Mouse (Mus musculus) thymus, postnatal 36 days (tissue): ENCODE measurements at regions not wholly inside any gene's neighbourhood (a gene's known extent, or its start where the extent isn't known, plus 50 kb on each side); places are given as distances from the start of the nearest gene placed in this dataset.
"Not testable (repeated sequence)": the region's sequence is repeated elsewhere in the genome, so short reads cannot be mapped to it uniquely, and the experiment has no call there.

Source experiments
- DNase-seq, 2 experiments: peaks; one replicate each; pipeline ENCODE4 v3.0.0; 2022; ENCODE audit warnings: mixed read lengths in 2 of 2

- not testable (repeated sequence) for DNase-seq
These were observed 670.2 kb upstream of the Chrm3 start for GRCm38 (mm10) chr13:11030874-11031273.

GRCm38 (mm10) chr13:11030381-11030780, 669.7 kb upstream of the Chrm3 start:
- no peak for DNase-seq

- DNase-seq: no peak
These were observed 665.3 kb upstream of the Chrm3 start for GRCm38 (mm10) chr13:11025918-11026317.

DNA sequence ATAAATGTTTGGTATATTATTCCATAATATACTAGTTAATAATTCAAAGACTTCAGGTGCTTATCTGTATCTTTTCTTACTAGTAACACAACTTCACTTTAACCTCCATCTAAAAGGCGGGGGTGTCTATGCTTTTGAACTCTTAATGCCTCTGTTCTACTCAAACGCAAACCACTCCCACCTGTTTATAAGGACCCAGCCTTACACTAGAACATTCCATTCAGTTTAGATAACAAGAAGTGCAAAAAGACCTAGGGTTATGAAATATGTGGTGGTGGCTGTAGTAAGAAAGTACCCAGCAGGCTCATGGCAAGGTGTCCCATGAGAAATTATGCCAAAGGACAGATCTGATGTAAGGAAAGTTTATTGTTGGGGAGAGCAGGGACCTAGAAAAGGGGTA, 663.8 kb upstream of the Chrm3 start:
- DNase-seq: no peak

DNA sequence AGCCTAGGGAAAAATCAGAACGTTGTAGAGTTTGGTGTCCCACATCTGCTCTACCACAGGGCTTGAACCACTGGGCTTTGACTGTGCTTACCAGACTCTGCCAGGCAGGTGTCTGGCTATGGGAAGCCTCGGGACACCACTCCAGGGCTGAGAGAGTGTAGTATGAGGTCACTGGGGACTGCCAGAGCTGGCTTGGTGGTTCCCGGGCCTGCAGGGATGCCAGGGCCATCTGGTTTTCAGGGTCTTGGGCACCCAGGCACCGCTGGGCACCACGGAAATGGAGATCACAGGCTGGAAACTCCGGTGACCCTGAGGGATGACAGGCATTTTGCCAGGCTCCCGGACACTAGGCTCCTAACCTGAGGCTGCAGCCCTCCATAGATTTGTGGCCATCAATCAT, 656.9 kb upstream of the Chrm3 start:
- no peak for DNase-seq

GRCm38 (mm10) chr13:11005374-11005773, 644.7 kb upstream of the Chrm3 start:
- DNase-seq: no peak

DNA sequence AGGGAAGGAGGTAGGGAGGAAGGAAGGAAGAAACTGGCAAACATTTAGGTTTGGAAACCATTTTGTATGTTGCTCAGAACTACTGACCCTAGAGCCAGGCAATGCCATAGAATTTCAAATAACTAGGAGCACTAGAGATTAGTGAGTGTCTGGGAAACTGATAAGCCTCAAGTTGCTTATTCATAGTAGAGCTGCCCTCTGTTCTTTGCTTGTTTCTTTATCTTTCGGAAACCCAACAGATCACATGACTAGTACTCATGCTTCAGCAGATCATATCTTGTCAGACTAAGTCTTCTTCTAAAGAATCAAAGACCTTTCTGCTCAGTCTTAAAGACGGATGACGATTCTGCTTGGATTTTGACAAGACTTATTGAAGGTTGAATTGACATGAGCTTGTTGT, 630.5 kb upstream of the Chrm3 start:
- no peak for DNase-seq

GRCm38 (mm10) chr13:10990503-10991025, 629.9 kb upstream of the Chrm3 start:
- DNase-seq: no peak

DNA sequence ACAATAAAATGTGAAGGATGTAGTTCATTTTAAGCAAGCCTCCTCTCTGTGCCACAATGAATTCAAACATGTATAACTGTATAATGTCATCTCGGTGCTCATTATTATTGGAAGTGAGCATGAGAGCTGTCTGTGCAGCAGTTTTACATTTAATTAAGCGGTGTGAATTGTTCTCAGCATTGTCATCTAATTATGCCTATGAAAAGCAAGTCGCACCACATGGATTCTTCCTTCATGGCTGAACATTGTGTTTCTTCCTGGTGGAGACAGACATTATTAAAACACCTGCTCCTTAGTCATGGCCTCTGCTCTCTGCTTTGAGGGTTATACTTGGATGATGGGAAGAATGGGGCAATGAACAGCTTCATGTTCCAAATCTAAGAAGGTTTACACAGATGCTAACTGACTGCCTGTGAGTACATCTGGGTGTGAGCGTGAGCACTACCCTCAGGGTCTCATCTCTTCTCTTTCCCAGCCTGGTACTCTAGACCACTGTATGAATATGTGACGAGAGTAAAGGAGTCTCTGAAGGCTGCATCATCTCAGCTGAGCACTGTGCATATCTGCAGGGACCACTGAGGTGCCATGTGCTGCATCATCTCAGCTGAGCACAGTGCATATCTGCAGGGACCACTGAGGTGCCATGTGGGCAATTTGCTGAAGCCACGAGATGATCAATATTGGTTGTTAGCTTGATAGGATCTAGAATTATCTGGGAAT, 628.6 kb upstream of the Chrm3 start:
- DNase-seq: no peak

DNA sequence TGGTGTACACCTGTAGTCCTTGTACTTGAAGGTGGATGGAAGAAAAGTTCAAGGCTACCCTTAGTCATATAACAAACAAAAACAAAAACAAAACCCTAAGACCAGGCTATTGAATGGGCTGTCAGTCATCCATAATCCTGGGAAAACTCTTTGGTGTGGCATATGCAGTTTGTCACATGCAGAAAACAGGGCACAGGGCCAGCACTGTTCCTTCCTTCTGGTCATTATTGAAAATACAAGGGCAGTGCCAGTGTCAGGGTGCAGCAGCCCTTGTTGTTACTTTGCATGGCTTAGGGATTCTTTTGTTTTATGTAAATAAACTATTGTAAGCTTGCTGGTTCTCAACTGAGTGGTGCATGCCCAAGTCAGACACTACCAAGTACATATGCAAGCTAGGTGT, 623.1 kb upstream of the Chrm3 start:
- no peak for DNase-seq

GRCm38 (mm10) chr13:10982543-10982942, 621.9 kb upstream of the Chrm3 start:
- DNase-seq: no peak

DNA sequence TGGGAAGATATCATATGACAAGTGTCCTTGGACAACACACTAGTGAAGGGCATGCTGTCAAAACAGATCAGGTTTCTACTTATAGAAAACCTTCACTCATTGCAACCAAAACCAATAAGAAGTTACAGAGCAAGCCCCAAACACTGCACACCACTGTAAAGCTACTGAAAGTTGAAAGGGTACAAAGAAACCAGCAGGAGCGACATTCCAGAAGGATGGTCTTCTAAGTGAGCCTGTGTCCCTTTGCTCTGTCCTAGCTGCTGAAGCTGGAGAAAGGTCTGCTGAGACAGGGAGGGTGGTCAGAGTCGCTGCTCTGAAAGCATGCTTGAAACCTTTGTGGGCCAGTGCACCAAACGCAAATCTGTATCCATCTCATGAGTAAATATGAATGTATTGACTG, 611.3 kb upstream of the Chrm3 start:
- no peak for DNase-seq

DNA sequence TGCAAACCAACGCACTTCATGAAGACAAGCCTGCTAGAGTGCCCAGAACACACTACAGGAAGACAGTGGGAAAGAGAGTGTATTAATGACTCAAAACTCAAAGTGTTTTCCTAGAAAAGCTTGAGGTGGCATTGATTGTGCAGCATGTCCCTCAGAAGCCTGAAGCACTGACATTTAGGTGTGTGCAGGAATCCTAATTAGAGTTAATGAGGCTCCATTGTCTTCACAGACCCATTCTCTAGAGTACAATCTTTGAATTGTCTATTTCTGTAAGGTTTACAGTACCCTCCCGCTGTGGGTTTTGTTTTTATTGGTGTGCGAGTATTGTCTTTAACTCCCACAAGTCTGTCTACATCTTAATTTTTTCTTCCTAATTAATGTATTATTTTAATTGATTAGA, 610.1 kb upstream of the Chrm3 start:
- DNase-seq: no peak

DNA sequence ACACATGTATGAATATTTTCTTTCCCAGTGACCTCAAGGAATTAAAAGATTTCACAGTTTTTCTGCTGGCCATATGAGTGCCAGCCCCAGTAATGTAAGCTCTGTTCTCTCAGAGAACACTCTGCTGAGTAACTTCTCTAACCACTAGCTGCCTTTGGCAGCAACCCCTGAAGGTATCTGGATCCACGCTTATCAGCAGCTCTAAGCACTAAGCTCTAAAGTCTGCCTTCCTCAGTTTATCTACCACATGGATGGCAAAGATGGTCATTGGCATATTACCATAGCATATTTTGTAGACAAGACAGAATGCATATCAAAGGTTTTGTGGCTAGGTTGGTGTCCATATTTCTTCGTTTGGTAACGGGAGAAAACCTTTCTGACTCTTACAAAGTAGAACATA, 592.3 kb upstream of the Chrm3 start:
- no peak for DNase-seq

DNA sequence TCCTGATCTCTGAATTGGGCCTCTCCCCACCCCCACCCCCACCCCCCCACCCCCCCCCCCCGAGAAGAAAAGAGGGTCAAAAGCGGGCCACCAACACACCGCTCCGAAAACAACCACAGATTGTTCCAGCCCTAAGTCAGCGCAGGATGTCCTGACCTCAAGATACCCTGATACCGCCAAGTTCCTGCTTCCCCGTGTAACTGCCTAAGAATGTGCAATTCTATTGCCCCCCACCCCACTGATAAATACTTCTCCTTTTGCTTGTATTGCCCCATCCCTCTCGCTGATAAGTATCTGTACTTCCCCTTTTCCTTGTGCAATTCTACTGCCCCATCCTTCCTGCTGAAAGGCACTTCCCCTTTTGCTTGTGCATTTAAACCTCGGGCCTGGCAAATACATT, 590.0 kb upstream of the Chrm3 start:
- DNase-seq: not testable (repeated sequence)

DNA sequence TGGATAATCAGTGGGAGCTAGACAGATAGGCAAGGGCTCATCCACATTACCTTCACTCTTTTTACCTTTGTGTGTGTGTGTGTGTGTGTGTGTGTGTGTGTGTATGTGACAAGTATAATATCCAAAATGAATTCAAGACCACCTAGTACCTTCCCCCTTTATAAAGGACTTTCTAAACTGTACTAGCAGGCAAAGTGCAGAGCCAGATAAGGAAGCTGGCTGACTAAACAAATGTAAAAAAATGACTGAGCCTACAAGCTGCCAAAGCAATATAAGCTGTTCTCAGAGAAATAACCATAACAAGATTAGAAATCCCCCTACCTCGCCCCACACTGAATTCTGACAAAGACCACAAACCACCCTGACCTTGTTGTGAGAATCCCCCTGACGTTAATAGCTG, 586.8 kb upstream of the Chrm3 start:
- DNase-seq: no peak

DNA sequence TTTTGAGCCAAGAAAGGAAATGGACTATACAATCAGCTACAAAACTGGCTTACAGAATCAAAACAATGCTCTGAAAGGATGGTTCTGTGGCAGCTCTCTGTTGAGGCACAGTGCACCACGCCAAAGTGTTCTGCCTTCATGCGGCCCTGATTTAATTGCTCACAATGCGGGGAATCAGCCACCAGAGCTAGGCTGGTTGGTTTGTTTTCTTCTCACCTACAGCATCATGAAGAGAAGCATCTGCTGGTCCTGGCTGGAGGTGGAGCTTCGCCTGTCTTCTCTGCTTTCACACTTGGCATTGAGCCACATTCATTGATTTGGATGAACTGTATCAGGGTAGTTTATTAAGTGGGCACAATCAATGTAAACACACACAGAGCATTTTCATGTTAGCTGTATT, 583.2 kb upstream of the Chrm3 start:
- no peak for DNase-seq

DNA sequence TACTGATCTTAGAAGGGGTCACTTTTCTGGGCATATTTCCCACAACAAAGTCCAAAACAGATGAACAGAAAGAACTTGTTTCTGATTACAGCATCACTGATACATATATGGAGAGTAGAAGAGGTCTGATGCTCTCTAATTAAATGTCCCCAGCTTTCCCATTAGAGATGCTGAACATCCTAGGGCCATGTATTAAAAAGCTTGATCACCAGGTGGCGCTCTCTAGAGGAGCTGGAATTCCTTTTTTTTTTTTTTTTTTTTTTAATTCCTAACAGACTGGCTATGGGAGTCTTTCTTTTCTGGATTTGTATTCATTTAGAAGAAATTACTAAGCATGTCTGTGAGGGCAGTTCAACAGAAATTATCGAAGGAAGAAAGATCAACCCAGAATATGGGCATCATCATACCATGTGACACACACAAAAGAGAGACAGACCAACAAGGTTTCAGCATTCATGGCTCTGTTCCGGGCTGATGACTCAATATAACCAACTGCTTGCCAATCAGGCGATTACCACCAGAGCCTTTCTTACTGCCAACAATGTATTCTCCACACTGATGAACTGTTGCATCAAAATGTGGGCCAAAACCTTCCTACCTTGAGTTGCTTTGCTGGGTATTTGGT, 581.5 kb upstream of the Chrm3 start:
- DNase-seq: no peak

GRCm38 (mm10) chr13:10938233-10938632, 577.6 kb upstream of the Chrm3 start:
- DNase-seq: no peak

DNA sequence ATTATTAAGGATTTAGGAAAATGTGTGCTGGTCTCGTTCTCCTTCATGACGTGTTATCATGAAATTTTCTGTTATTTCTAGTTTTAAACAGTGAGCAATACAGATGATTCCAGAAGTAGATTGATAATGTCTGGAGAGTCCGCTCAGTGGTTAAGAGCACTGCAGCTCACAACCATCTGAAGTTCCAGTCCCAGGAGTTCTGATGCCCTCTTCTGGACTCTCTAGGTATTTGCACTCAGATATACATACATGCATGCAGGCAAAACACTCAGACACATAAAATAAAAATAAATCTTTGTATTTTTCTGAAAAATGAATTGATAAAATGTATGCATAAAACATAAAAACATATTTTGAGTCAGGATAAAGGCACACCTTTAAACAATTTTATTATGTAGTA, 570.1 kb upstream of the Chrm3 start:
- DNase-seq: no peak

DNA sequence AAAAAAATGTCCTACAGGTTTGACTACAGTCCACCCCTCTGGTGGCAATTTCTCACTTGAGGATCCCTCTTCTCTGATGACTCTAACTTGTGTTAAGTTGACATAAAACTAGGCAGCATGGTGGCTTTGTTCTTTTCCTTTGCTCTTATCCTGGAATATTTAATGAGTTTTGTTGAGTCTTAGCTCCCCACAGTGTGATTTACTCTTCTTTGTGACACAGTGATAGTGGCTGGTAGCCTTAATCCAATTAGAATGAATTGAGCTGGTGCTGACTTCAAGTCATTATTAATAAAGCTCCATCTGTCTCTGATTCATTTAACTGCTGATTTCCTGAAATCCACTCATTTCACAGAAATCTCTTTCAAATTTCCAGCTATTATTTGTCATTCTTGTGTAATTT, 553.7 kb upstream of the Chrm3 start:
- no peak for DNase-seq

DNA sequence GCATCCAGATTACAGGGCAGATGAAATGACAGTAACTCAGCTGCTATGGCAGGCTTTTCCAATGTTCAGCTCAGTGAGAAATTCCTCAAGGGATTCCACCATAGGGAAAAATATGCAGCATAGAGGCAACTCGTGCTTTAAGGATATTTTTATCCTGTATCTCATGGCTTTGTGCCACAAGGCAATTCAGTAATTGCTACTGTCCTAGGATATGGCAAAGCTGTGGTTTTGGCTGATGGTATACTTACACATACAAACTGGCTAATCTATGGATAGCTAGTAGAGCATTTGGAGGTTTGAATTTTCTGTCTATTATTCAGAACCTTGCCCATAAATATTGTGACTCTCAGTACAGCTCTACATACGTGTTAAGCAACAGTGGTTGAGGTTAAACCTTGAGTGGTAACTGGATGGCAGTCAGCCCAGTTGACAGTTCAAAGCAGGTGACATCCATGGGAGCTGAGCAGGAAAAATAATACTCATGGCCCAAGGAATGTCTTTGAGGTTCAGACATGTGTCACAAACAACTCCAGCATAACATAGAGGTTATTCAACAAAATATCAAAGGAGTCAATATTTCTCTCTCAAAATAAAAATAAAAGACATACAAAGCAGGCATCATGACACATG, 548.6 kb upstream of the Chrm3 start:
- no peak for DNase-seq

DNA sequence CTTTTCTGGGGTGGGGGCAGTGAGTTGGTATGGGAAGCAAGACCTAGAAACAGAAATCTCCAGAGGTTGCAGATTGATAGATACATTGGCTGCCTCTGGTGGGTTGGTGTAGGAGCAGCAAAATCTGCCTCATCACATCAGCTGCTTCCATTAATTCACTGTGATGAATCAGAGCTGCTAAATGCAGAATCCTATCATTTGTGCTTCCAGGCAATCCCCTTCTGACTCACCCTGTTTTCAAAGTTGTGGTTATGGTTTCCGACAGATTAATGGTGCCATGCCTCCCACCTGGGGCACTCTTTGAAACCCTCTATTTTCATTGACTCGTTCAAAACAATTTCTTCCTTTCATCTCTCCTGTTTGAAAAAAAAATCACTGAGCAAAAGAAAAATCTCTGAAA, 507.2 kb upstream of the Chrm3 start:
- no peak for DNase-seq

- peak in 1 of 2 experiments; percentile 1 for DNase-seq
These were observed 495.4 kb upstream of the Chrm3 start for GRCm38 (mm10) chr13:10855947-10856561.
